Mouse (Mus musculus) E14TG2a.4 (cell line): ENCODE results near the gene 0610040J01Rik.

Source experiments
- H3K27me3 ChIP-seq: 2 replicates; pipeline ENCODE4 v1.6.1; 2014; ENCODE audit warnings: low read length, control low read depth; ENCODE audit not compliant: insufficient read depth
- H3K36me3 ChIP-seq: 2 replicates; pipeline ENCODE4 v1.6.1; 2014; ENCODE audit warnings: low read length, control low read depth; ENCODE audit not compliant: insufficient read depth
- H3K4me1 ChIP-seq: replicated peaks from 2 replicates; pipeline ENCODE4 v1.6.1; 2014; ENCODE audit warnings: low read depth, low read length, control low read depth
- H3K4me3 ChIP-seq: replicated peaks from 2 replicates; pipeline ENCODE4 v1.5.1; 2014; ENCODE audit warnings: mild to moderate bottlenecking, low read length
- H3K9me3 ChIP-seq: 2 replicates; pipeline ENCODE4 v1.6.1; 2014; ENCODE audit warnings: low read length, control low read depth
- CTCF ChIP-seq: conservative IDR thresholded peaks from 2 replicates; pipeline ENCODE4 v1.5.1; 2014; ENCODE audit warnings: low read length
- NANOG ChIP-seq: IDR thresholded peaks from 2 replicates; pipeline ENCODE4 v1.6.1; 2014; ENCODE audit warnings: borderline replicate concordance, low read length, mixed read lengths
- POU5F1 ChIP-seq: IDR thresholded peaks from 2 replicates; pipeline ENCODE4 v1.6.1; 2014; ENCODE audit warnings: low read length, borderline replicate concordance

0610040J01Rik gene

DNA sequence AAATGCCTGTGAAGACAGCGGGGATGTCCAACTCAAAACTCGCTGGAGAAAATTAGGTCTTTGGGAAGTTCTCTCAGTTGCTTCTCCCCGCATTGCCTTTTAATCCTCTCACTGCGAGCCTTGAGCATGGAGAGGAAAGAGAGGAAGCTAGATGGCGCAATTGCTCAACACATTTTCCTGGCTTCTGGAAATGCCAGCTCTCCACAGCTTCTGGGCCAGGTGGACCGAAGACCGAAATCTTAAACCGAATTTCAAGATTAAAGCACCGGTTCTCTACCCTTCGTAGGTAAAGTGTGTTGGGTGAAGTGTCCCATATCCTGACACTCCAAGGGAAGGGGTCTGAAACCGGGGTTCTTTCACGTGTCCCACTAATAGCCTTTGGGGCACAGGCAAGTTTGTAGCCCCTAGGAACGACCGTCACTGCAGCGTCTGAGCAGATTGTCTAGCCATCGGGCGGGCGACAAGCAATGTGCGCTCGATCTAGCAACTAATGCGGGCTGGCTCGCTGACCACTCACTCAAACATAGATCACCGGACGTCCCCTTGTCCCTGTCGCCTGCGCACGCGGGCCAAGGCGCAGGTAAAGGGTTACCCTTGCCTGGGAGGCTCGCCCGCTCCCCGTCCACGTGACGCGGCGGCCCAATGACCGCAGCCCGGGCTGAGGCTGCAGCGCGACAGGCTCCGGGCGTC lies at the start of gene 0610040J01Rik:
Gene 0610040J01Rik (plus strand): TSS at position 545 of the 690 bp plus-strand sequence.
- Histone ChIP-seq H3K27me3 (peaks cover 55% of the 10 kb centered on the region), H3K4me1 (peaks cover 5% of the 10 kb centered on the region), H3K4me3 (peak within 1 kb of the TSS; percentile 81), H3K9me3 (peaks cover 14% of the 10 kb centered on the region; the same call in 1 of the 2 replicates), H3K36me3 (no peaks in the 10 kb centered on the region)
- no peak for TF ChIP-seq NANOG
- TF ChIP-seq CTCF = peak; percentile 59
- TF ChIP-seq POU5F1 = no peak

DNA sequence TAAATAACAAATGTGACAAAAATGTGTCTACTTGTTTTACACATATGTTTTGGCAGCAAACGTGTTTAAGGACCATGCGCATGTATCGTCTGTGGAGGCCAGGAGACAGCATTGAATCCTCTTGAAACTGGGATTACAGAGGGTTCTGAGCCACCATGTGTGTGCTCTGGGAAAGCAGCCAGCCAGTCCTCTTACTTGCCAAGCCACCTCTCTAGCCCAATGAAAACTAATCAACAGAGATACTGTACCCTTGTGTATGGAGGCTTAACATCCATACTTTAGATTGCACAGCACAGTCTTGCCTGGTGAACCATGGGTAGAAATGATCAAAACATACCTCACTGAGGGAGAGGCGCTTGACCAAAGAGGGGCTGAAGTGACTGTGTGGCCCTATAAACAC lies 46.3 kb upstream of the 0610040J01Rik start:
- no peak overlapping the region for H3K4me3 ChIP-seq
- TF ChIP-seq NANOG (no peak), POU5F1 (no peak), CTCF (no peak)
- H3K27me3 ChIP-seq = no peaks in the 10 kb centered on the region
- no peaks in the 10 kb centered on the region for H3K36me3 ChIP-seq
- no peaks in the 10 kb centered on the region for H3K9me3 ChIP-seq
- no peaks in the 10 kb centered on the region for H3K4me1 ChIP-seq

DNA sequence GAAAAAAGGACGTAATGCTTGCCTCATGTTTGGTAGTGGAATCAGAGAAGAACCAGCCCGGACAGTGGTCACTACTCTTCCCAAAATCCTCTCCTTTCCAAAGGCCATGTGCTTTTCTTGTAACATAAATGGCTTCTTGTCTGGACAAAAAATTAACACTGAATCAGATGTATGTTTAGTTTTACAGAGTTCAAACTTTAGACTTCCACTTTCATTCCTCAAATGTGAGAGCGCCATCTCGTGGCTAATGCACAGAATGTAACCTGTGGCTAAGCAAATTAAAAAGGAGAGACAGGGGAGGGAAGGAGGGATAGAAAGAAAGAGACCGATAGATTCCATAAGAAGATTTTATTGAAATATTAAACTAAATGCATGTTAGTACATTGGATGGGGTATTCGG lies 45.4 kb upstream of the 0610040J01Rik start:
- no peak for TF ChIP-seq NANOG
- TF ChIP-seq CTCF = peak; percentile 66
- no peaks in the 10 kb centered on the region for H3K27me3 ChIP-seq

DNA sequence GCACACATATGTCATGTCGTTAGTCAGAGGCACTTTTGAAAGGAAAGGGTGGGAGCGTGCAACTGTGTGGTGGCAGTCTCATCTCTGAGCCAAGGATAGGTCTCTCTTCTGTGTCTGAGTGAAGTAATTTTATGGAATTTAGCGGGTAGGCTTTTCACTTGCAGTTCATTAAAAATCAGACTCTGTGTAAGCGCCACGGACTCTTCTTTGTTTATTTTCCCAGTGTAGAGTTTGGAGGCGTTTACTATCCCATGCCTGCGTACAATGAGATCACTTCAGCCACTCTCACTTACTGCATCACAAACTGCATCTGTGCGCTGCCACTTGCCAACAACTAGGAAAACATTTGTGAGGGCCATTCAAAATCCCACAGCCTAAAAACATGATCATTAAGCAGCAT lies 44.7 kb upstream of the 0610040J01Rik start:
- H3K36me3 ChIP-seq = no peaks in the 10 kb centered on the region

More for the DNA sequence above, 45.4 kb upstream of the 0610040J01Rik start:
- H3K36me3 ChIP-seq = no peaks in the 10 kb centered on the region
- H3K4me3 ChIP-seq = no peak overlapping the region
- H3K4me1 ChIP-seq = no peaks in the 10 kb centered on the region
- H3K9me3 ChIP-seq = no peaks in the 10 kb centered on the region

DNA sequence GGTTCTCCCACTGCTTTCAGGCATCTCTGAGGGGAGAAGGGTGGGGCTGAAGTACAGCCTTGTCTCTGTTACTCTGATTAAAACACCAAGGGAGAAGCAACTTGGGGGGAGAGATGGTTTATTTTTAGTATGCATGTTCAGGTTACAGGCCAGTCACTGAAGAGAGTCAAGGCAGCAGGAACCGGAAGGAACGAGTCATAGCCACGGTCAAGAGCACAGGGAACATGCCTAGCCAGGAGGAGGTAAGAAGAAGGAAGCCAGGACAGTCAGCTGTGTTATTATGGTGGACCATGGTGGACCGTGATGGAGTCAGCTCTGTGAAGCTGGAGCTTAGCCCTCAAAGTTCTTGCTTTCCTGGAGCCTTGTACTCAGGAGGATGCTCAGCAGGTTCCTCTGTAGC lies 43.9 kb upstream of the 0610040J01Rik start:
- no peak overlapping the region for H3K4me3 ChIP-seq
- TF ChIP-seq NANOG (no peak), POU5F1 (no peak), CTCF (no peak)
- no peaks in the 10 kb centered on the region for H3K36me3 ChIP-seq
- no peaks in the 10 kb centered on the region for H3K27me3 ChIP-seq
- H3K9me3 ChIP-seq = no peaks in the 10 kb centered on the region
- no peaks in the 10 kb centered on the region for H3K4me1 ChIP-seq

More for the DNA sequence above, 44.7 kb upstream of the 0610040J01Rik start:
- Histone ChIP-seq H3K4me1 (no peaks in the 10 kb centered on the region), H3K27me3 (no peaks in the 10 kb centered on the region), H3K4me3 (no peak overlapping the region), H3K9me3 (no peaks in the 10 kb centered on the region)
- TF ChIP-seq POU5F1 = no peak
- no peak for TF ChIP-seq CTCF
- TF ChIP-seq NANOG = no peak

DNA sequence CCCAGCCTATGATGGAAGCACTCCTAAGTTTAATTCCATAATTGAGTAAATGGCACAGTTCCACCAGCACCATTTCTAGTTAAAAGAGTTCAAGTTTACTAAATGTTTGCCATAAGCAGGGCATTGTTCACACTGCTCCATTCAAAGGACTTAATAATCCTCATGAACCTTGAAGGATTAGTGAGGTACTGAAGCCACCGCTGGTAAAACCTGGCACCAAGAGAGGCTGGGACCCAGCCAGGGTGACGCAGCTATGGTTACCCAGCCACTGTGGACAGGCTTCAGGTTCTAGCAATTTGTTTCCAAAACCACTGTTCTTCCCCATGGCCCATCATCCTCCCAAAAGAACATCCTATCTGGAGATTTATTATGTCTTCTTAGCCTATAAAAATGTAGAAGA lies 39.2 kb upstream of the 0610040J01Rik start:
- H3K9me3 ChIP-seq = no peaks in the 10 kb centered on the region
- H3K27me3 ChIP-seq = no peaks in the 10 kb centered on the region
- H3K36me3 ChIP-seq = no peaks in the 10 kb centered on the region
- H3K4me3 ChIP-seq = no peak overlapping the region
- H3K4me1 ChIP-seq = no peaks in the 10 kb centered on the region
- TF ChIP-seq CTCF (no peak), POU5F1 (no peak), NANOG (no peak)

DNA sequence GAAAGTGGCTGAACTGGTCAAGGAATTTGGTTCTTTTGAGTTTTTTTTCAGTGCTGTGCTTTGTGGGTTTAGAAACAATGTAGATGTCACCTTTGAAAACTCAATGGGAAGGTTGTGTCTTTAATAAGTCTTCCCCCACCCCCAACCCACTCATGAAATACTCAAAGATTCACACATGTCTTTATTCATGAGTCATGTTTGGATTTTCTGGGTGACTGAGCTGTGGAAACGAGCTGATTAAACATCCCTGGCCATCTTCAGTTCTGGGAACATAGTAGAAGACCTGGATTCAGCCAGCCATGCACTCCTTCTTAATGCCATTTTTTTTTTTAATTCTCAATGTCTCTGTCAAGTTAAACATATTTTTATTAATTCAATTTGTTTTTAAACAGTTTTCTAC lies 38.6 kb upstream of the 0610040J01Rik start:
- no peak overlapping the region for H3K4me3 ChIP-seq

DNA sequence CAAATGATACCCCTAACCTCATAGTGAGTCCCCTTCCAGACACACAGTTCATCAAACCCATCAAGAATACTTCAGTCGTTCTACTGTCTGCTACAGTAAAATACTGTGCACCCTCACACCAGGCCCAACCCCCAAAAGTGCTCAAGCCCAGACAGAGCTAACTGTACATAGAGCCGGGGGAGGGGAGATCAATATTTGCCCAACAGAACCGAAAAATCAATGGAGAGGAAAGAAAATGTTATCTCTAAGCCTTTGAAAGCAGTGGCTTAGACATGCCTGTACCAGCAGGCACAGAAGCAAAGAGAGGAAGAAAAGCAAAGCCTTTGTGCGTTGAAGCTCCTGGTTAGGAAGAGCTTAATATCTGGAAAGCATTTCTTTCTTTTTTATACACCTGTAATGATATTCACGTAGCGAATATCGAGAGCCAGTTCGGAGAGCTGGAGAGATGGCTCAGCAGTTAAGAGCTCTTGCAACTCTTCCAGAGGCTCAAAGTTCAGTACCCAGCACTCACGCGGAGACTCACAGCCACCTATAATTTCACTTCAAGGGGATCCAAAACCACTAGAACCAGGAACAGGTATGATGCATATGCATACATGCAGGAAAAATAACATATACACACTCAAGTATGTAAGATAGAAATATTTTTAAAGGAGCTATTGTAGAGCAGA lies 23.9 kb upstream of the 0610040J01Rik start:
- Histone ChIP-seq H3K9me3 (no peaks in the 10 kb centered on the region), H3K4me3 (no peak overlapping the region), H3K36me3 (no peaks in the 10 kb centered on the region), H3K4me1 (no peaks in the 10 kb centered on the region), H3K27me3 (no peaks in the 10 kb centered on the region)
- no peak for TF ChIP-seq CTCF
- no peak for TF ChIP-seq NANOG
- TF ChIP-seq POU5F1 = no peak

More for the DNA sequence above, 38.6 kb upstream of the 0610040J01Rik start:
- H3K4me1 ChIP-seq = no peaks in the 10 kb centered on the region
- TF ChIP-seq POU5F1 (no peak), NANOG (no peak), CTCF (no peak)
- H3K9me3 ChIP-seq = no peaks in the 10 kb centered on the region
- no peaks in the 10 kb centered on the region for H3K27me3 ChIP-seq
- no peaks in the 10 kb centered on the region for H3K36me3 ChIP-seq
